Mouse (Mus musculus): ENCODE data around the gene Bhlha9. TPM values are rescaled to one million over a fixed set of nuclear protein-coding genes. Genes with fewer than 3 reads are reported as not detected.

The Bhlha9 gene
- polyA plus RNA-seq, 1 experiment from 2014 or later, result 0.18 TPM

DNA sequence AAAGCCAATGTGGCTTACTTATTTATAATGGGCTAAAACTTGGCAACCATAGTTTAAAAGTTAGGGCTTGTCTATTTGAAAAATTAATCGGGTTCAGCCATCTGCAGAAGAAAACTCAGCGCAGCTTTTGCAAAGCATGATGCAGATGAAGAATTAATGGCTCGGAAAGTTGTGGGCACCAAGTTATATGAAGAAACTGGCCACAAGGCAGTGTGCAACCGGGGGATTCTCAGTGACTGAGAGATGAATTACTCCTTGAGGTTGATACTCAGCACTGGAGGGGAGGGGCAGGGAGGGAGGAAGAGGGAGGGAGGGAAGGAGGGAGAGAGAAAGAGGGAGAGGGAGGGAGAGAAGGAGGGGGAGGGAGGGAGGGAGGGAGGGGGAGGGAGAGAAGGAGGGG, 44.7 kb downstream of the Bhlha9 start:
- Histone ChIP-seq H3K27ac (no peak overlapping the region), H3K4me1 (no peaks in the 10 kb centered on the region), H3K27me3 (no peaks in the 10 kb centered on the region), H3K9me3 (replicated peaks) (no peaks in the 10 kb centered on the region), H3K4me3 (no peak overlapping the region), H3K4me2 (replicated peaks) (no peak overlapping the region), H3K36me3 (no peaks in the 10 kb centered on the region), H3K9ac (no peak overlapping the region)
- ATAC-seq (ENCODE audit: low FRiP score), result no peak
- 78% methylated on average over 4 of the region's 4 CpGs for WGBS

Other genes with a start within 250 kb of the Bhlha9 start
- 85.3 and 93.4 TPM in 2 replicates for gene Abr, start 50.2 kb upstream of the Bhlha9 start, polyA plus RNA-seq (2016; fragmentation: Nextera tagmentation; extraction: Ambion mirVana)
- gene Trarg1, start 7.3 kb downstream of the Bhlha9 start, polyA plus RNA-seq (2016; fragmentation: Nextera tagmentation; extraction: Ambion mirVana), result 0.10 and 0.40 TPM in 2 replicates
- 29.5 and 30.4 TPM in 2 replicates for gene Gosr1, start 91.1 kb downstream of the Bhlha9 start, polyA plus RNA-seq (2016; fragmentation: Nextera tagmentation; extraction: Ambion mirVana)
- 15.4 and 15.6 TPM in 2 replicates for gene Cpd, start 174.5 kb downstream of the Bhlha9 start, polyA plus RNA-seq (2016; fragmentation: Nextera tagmentation; extraction: Ambion mirVana)
- 0.21 TPM in 1 of 2 replicates, not detected in the other for gene Tmigd1, start 229.7 kb downstream of the Bhlha9 start, polyA plus RNA-seq (2016; fragmentation: Nextera tagmentation; extraction: Ambion mirVana)

Data from hindbrain, embryonic 12.5 days (tissue).